Mouse (Mus musculus): Measurements from ENCODE around the gene Vps50.

DNA sequence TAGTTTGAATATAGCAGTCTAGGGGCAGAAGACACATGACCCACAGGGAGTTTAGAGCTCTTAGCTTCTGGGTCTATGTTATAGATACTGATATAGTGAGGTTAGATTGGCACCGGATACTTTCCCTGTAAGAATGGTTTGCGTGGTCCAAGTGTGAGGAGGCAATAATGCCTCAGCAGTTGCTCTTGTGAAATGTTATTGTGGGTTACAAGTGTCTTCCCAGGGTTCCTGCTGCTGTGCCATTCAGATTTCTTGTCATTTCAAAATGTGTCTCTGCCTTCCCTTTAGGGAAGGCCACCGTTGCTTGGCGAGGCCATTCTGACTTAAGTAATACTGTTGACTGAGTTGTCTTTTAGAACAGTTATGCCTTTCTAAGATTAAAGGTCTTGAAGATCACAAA is 66.8 kb downstream of the Vps50 start:
- no peak for TF ChIP-seq EP300 (IDR thresholded peaks at IDR 0.05; ENCODE audit: insufficient read depth, low read depth, low read length)
- no peak for TF ChIP-seq CTCF (IDR thresholded peaks at IDR 0.05)

Data from heart, adult 2 months (tissue).